Mouse (Mus musculus): ENCODE data around the gene Bcl2a1a. TPM values are rescaled to one million over a fixed set of nuclear protein-coding genes. Genes with fewer than 3 reads are reported as not detected.
"Not testable (repeated sequence)": the region's sequence is repeated elsewhere in the genome, so short reads cannot be mapped to it uniquely, and the experiment has no call there.

The Bcl2a1a gene
- total RNA-seq (2014; fragmentation: Nextera tagmentation) (not detected in 2 replicates), total RNA-seq (2017) (1.0 TPM in 1 of 2 replicates, not detected in the other)

DNA sequence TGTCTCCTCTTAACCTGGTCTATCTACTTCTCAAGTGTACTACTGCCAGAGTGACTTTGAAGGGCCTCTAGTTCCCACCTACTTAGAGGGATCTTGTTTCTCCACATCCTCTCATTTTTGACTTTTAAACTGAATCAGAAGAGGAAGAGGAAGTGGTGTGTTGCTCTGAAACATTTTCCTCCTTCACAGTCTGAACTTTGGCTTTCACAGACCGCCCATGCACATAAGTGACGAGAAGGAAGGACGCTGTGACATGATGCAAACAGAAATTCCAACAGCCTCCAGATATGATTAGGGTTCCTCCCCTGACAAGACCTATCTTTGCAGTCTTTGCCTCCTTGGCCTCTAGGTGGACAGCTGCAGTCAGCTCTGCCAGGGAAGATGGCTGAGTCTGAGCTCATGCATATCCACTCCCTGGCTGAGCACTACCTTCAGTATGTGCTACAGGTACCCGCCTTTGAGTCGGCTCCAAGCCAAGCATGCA is at the start of gene Bcl2a1a:
Gene Bcl2a1a (plus strand): TSS at position 231 of the 484 bp plus-strand sequence.
- ATAC-seq (replicated peaks; ENCODE audit: poor library complexity, severe bottlenecking): peak; percentile 70

DNA sequence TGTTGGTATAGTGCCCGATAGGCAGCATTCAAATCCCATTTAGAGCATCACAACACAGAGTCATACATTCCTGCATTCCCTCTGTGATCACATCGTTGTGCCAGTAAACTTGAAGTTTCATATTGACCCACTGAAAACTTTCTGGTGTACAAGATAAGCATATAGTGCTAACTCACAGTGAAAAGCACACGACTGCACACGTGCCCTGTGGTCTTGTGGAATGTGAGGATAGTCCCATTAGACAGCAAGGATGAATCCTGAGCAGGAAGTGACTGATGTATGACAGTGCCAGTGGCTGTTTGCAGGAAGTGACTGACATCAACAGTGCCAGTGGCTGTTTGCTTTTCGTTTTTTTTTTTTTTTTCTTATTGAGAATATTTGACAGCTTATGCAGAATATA is 40.1 kb upstream of the Bcl2a1a start:
- not testable (repeated sequence) for ATAC-seq (replicated peaks; ENCODE audit: poor library complexity, severe bottlenecking)

DNA sequence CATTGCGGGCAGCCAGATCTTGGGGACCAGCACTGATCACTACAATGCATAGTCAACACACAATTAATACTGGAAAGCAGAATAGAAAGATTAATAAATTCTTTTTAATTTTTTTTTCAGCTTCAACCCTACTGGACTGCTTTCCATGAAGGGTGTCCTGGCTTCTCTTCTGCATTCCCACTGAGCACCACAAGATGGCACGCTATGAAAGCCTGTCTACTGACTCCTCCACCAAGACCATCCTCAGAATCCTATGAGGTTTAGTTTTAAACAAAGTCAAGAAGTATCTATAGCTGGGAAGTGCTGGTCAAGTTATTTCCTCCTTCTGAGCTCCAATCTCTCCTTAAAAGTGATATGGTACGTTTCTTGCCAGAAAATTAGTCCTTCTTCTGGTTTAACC is 18.4 kb upstream of the Bcl2a1a start:
- peak; percentile 90 for ATAC-seq (replicated peaks; ENCODE audit: poor library complexity, severe bottlenecking)

GRCm38 (mm10) chr9:88951466-88951865 is 5.2 kb upstream of the Bcl2a1a start:
- ATAC-seq (replicated peaks; ENCODE audit: poor library complexity, severe bottlenecking): not testable (repeated sequence)

- ATAC-seq (replicated peaks; ENCODE audit: poor library complexity, severe bottlenecking): peak; percentile 84
Measured at GRCm38 (mm10) chr9:88953151-88953550, 3.5 kb upstream of the Bcl2a1a start.

GRCm38 (mm10) chr9:88955224-88955623 is 1.5 kb upstream of the Bcl2a1a start:
- peak; percentile 32 for ATAC-seq (replicated peaks; ENCODE audit: poor library complexity, severe bottlenecking)

DNA sequence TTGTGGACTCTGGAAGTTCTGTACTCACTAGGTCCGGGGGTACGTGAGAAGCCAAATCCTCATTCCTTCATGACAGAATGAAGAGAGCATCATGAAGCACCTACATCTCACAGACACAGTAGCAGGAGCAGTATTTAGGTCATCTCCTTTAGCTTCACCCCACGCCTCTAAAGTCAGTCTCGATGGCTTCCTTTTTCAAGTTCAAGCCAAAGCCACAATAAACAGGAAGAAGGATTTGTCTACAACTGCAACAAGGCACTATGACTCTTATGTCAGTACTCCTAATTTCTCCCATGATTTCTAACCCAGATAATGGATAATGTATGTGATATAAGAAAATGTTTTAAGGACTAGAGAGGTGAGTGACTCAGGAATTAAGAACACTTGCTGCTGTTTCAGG is 665 bp upstream of the Bcl2a1a start:
- peak; percentile 45 for ATAC-seq (replicated peaks; ENCODE audit: poor library complexity, severe bottlenecking)

DNA sequence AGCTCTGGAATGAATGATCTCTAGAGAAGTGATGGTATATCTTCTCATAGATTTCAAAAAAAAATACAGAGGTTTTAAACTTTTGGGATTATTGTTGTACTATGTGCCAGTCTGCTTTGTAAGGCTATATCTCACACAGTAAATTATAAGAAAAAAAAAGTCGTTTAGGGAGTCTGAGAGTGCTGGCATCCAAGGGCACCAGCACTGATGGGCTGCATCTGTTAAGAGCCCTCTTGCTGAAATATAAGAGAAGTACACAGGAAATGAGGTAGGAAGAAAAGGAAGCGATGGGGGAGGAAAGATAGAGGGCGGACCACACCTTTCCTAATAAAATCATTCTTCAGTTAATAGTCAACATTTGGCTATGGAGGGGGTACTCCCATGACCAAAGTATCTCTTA is 2.2 kb downstream of the Bcl2a1a start:
- no peak for ATAC-seq (replicated peaks; ENCODE audit: poor library complexity, severe bottlenecking)

- ATAC-seq (replicated peaks; ENCODE audit: poor library complexity, severe bottlenecking): not testable (repeated sequence)
Measured at GRCm38 (mm10) chr9:88959981-88960380, 3.3 kb downstream of the Bcl2a1a start.

DNA sequence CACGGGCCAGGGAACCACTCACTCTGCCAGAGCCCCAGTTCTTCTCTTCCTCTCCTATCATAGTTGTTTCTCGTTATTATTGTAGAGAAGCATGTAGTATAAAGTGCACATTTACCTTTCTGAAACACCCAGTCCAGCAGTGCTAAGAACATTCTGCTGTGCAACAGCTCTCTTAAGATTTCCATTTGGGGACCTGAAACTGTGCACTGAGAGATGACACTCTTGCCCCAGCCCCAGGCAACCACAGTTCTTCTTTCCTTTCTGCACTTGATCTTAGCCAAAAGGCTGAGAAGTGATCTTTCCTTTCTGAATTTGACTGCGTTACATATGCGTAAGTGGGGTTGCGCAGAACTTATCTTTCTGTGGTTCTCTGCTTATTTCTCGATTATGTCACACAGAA is 9.8 kb downstream of the Bcl2a1a start:
- peak; percentile 40 for ATAC-seq (replicated peaks; ENCODE audit: poor library complexity, severe bottlenecking)

DNA sequence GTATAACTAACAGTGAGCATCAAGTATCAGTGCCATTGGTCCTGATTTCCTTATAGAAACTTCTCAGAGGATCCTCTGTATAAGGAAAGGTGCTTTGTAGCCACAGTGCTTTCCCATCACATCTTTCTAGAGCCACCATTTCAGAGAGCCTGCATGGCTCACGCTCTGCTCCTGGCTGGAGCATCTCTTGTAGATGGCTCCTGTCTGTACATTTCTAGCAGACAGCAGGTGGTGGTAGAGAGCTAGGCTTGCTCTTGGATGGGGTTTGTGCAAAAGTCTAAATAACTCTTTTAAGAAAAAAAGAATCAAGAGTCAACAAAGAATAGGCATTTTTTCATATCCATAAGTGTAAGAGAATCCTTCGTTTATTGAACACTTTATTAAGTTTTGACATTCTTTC is 12.8 kb downstream of the Bcl2a1a start:
- not testable (repeated sequence) for ATAC-seq (replicated peaks; ENCODE audit: poor library complexity, severe bottlenecking)

DNA sequence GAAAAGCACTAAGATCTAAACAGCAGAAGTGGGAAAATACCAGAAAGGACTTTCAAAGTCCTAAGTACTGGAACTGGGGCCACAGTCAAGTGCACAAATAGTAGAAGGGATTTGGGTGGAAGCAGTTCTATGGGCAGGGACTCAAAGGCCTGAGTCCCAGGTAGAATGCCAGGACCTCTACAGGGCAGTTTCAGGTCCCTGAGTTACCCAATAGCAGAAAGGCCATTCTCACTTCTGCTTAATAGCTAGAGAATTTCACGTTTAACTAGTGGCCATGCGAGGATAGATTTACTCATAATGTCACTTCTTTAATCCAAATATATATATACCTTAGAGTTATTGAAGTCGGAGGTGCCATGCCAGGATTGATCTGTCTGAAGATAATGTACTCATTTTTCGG is 20.2 kb downstream of the Bcl2a1a start:
- peak; percentile 68 for ATAC-seq (replicated peaks; ENCODE audit: poor library complexity, severe bottlenecking)

GRCm38 (mm10) chr9:88979781-88980180 is 23.1 kb downstream of the Bcl2a1a start:
- not testable (repeated sequence) for ATAC-seq (replicated peaks; ENCODE audit: poor library complexity, severe bottlenecking)

DNA sequence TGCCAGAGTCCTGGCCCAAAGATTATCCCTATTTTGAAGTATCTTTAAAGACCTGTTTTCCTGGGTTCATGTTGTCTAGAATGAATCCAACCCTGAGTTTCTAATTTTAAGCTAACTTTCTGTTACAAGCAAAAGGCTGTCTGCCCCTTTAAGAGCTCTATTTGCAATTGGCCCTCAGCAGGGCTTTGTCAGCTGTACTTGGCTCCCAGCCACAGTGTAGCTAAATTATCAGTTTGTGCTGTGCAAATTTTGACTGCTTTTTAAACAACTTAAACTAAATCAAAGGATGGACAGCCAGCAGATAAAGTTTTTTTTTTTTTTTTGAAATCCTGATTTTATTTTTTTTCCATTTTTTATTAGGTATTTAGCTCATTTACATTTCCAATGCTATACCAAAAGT is 44.8 kb downstream of the Bcl2a1a start:
- not testable (repeated sequence) for ATAC-seq (replicated peaks; ENCODE audit: poor library complexity, severe bottlenecking)

Other genes starting within 250 kb of the Bcl2a1a start
- gene Mthfsl, start 236.6 kb upstream of the Bcl2a1a start, total RNA-seq (2014; fragmentation: Nextera tagmentation): 20.8 and 41.6 TPM in 2 replicates
- gene Mthfsl, start 236.6 kb upstream of the Bcl2a1a start, total RNA-seq (2017): 14.0 and 22.6 TPM in 2 replicates
- gene Bcl2a1d, start 225.0 kb upstream of the Bcl2a1a start, total RNA-seq (2014; fragmentation: Nextera tagmentation): not detected in 2 replicates
- gene Bcl2a1d, start 225.0 kb upstream of the Bcl2a1a start, total RNA-seq (2017): 1.5 TPM in 1 of 2 replicates, not detected in the other
- not detected in 2 replicates for gene Trim43c, start 117.7 kb upstream of the Bcl2a1a start, total RNA-seq (2014; fragmentation: Nextera tagmentation)
- 0.10 and 0.60 TPM in 2 replicates for gene Trim43c, start 117.7 kb upstream of the Bcl2a1a start, total RNA-seq (2017)
- gene Trim43b, start 135.9 kb downstream of the Bcl2a1a start, total RNA-seq (2014; fragmentation: Nextera tagmentation): not detected in 2 replicates
- not detected in 2 replicates for gene Trim43b, start 135.9 kb downstream of the Bcl2a1a start, total RNA-seq (2017)
- not detected in 2 replicates for gene Bcl2a1b, start 242.3 kb downstream of the Bcl2a1a start, total RNA-seq (2014; fragmentation: Nextera tagmentation)
- 3.0 TPM in 1 of 2 replicates, not detected in the other for gene Bcl2a1b, start 242.3 kb downstream of the Bcl2a1a start, total RNA-seq (2017)
- gene Gm29094, start 242.5 kb downstream of the Bcl2a1a start, total RNA-seq (2014; fragmentation: Nextera tagmentation): not detected in 2 replicates
- gene Gm29094, start 242.5 kb downstream of the Bcl2a1a start, total RNA-seq (2017): 1.1 TPM in 1 of 2 replicates, not detected in the other

All from granulocyte monocyte progenitor cell, adult 5-6 weeks (primary cell).